Mouse (Mus musculus) embryonic facial prominence, embryonic 15.5 days (tissue): ENCODE measurements around the gene Dapk1. TPM values are rescaled to one million over a fixed set of nuclear protein-coding genes. Genes with fewer than 3 reads are reported as not detected.

Experiments used
- polyA plus RNA-seq: library from polyadenylated mRNA; unstranded; fragments of >200 nt; fragmentation: Nextera tagmentation; extraction: Ambion mirVana; gene quantifications from 2 replicates; pipeline ENCODE4 v1.2.1, GENCODE M21; 2015

The Dapk1 gene
- polyA plus RNA-seq, 1 experiment from 2014 or later = 20.0 TPM

Other genes with a start within 250 kb of the Dapk1 start
- not detected in 2 replicates for gene BC051665, start 184.4 kb downstream of the Dapk1 start, polyA plus RNA-seq
- 0.87 and 1.3 TPM in 2 replicates for gene Ctsll3, start 200.9 kb downstream of the Dapk1 start, polyA plus RNA-seq